Mouse (Mus musculus) fat pad, adult 2 months (tissue): Measurements from ENCODE around the gene Zwilch.
"Not testable (repeated sequence)": the region's sequence is repeated elsewhere in the genome, so short reads cannot be mapped to it uniquely, and the experiment has no call there.

ENCODE experiments used
- DNase-seq: peaks from one replicate; pipeline ENCODE4 v3.0.0-alpha.2; 2011; ENCODE audit warnings: low read depth, low spot score; ENCODE audit errors: extremely low read depth

Gene Zwilch

DNA sequence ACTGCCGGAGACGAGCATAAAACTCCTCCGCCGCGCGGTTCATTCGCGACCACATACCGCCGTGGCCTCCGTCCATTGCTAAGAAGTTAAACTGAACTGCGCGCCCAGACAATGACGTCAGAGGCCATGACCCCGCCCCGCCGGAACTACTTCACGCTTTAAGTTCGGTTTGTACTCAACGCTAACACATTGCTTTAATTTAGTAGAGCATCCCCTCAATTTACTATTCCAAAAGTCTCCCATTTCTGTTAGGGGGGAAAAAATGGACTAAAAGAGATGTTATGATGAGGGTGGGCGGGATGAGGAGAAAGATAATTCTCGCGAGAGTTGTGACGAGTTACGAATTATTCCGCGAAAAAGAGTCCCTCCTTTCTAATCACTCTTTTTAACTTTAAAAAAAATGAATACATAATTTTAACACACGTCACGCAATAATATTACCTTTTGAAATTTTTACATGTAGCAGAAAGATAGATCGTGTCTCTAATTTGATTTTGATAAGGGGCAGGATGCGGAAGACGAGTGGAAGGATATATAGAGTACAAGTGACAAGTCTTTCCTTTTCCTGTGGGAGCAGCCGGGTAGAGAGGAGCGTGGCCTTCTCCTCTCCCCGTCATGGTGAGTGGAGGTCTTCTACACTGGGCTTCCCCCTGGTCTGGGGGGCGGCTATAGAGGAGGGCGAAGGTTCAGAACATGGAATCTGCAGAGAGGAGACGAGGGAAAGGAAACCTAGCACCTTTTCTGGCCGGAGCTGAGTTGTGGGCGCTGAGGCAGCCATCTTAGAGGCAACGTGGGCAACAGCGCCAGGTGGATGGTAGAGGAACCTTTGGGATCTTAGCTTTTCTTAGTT lies at the start of gene Zwilch, which contains the start of gene Rpl4:
Zwilch (minus strand) TSS at position 289 of the 850 bp plus-strand sequence.
Rpl4 (plus strand) TSS at position 560 of the 850 bp plus-strand sequence.
- DNase-seq = no peak

DNA sequence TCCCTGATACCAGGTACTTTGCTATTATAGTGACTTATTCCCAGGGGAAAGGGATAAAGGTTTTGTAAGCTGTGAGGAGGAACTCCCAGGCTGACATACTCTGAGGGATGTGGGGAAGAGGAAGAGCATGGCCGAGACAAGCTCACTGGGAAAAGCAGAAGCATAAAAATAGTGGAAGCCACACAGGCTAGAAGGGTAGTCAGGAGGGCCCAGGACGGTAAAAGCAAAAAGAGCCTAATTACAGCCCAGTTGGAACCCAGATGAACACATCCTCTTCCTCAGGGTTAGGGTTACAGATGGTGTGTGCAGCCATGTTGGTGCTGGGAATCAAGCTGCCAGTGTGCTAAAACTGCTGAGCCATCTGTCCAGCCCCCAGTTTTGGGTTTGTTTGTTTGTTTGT lies 49.2 kb upstream of the Zwilch start:
- DNase-seq = no peak

DNA sequence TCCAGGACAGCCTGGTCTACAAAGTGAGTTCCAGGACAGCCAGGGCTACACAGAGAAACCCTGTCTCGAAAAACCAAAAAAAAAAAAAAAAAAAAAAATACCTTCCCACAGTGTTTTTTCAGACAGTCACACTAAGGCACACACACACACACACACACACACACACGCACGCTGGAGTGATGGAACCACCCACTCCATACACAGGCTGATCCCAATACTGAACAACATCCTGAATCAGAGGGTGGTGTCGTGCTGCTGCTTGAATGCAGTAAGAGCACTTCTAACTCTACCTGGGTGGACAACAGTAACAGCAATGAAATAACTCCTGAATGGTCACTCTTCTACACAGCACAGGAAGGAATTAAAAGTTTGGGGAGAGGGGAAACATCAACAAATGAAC lies 48.6 kb upstream of the Zwilch start:
- no peak for DNase-seq

DNA sequence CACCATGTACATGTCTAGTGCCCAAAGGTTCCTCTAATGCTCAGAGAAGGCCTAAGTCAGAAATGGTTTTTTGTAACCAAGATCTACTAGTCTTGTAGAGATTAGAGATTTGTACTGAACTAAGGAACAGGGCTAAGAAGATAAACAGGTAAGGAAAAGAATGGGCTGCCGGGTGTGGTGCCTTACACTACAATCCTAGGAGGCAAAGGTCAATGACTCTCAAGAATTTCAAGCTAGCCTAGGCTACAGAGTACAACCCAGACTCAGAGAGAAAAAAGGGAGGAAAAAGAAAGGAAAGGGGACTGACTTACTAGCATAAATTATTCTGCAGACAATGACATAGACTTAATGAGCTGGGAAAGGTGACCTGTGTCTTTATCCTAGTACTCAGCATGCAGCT lies 47.7 kb upstream of the Zwilch start:
- DNase-seq = no peak

GRCm38 (mm10) chr9:64219772-64220420 lies 47.0 kb upstream of the Zwilch start:
- DNase-seq = no peak

GRCm38 (mm10) chr9:64219305-64219704 lies 46.4 kb upstream of the Zwilch start:
- no peak for DNase-seq

DNA sequence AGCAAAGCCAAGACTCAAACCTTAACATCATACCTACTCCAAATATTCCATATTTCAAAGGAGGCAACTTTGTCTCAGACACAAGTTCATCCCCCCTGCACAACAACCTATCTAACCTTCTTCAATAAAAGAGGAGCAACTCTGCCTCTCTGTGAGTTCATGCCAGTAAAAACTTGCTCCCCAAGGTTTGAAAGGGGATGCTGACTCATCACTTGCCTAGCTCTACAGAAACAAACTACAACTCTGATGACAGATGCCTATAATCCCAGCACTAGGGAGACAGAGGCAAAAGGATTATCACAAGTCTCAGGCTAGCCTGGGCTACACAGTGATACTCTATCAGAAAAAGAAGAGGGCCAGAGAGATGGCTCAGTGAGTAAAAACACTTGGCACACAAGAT lies 45.0 kb upstream of the Zwilch start:
- no peak for DNase-seq

- no peak for DNase-seq
Observed at GRCm38 (mm10) chr9:64216641-64217040, 43.7 kb upstream of the Zwilch start.

DNA sequence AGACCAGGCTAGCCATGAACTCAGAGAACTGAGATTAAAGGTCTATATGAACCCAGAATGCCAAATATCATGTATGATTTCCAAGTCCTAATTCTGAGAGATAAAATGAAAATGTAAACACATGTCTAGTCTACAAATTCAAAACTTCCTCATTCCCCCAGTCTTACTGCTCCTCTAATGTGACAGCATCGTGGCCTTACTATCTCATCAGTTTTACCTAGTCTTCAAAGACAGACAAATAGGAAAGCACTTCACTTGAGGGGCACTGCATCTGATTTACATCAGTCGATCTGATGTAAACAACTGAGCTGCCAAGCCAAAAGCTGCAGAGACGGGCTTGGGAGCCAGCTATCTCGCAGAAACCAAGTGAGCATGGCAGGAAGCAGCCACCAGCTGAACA lies 43.2 kb upstream of the Zwilch start:
- no peak for DNase-seq

GRCm38 (mm10) chr9:64214452-64214851 lies 41.5 kb upstream of the Zwilch start:
- no peak for DNase-seq

DNA sequence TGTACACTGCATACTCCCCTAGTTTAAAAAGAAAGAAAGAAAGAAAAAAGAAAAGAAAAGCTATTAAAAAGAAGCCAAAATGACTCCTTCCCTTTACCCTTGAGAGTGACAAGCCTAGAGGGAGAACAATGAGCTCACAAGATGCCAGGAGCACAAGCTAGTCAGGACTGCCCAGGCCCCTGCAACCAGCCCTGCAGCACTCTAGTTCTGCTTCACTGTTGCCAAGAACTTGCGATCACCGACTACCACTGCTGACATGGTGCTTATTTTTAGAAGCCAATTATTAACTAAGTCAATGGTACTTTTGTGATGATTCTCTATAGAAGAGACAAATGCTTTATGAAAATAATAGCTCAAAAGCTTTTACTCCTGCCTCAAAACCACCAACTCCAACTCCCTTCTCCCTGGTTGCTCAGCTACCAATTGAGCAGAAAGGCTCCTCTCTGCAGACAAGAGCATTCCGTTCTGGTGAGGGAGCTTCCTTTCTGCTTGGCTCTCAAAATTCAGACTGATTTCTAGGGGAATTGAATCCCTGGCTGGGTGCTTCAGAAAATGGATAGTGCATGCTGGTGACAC lies 34.7 kb upstream of the Zwilch start:
- no peak for DNase-seq

DNA sequence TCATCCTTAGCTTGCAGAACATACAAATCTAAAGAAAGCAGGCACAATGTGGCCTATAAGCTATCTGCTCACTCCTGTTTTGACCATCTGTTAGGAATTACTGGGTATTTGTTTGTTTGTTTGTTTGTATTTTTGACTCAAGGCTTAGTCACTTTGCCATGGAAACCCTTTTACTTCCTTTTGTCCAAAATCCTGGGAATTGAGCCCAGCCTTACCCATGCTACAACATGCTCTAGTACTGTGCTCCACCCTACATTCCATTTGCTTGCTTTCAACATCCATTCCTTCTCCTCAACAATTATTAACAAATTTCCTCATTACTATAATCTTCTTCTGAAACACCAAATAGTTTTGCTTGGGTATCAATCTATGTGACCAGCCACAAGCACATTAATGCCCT lies 30.0 kb upstream of the Zwilch start:
- no peak for DNase-seq

DNA sequence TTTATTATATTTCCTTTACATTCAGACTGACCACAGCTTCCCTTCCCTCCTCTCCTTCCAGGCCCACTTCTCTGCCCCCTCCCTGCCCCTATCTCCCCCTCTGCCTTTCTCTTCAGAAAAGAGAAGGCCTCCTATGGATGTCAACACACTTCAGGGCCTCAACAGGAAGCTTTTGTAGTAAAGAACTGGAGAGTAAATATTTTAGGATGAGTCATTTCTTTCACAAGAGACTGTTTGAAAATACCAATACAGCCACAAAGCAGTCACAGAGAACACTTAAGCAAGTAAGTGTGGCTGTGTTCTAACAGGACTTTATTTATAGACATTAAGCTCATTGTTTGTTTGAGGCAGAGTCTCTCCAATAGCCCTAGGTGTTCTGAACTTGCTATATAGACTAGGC lies 29.4 kb upstream of the Zwilch start:
- no peak for DNase-seq

GRCm38 (mm10) chr9:64199897-64200296 lies 27.0 kb upstream of the Zwilch start:
- DNase-seq = no peak

DNA sequence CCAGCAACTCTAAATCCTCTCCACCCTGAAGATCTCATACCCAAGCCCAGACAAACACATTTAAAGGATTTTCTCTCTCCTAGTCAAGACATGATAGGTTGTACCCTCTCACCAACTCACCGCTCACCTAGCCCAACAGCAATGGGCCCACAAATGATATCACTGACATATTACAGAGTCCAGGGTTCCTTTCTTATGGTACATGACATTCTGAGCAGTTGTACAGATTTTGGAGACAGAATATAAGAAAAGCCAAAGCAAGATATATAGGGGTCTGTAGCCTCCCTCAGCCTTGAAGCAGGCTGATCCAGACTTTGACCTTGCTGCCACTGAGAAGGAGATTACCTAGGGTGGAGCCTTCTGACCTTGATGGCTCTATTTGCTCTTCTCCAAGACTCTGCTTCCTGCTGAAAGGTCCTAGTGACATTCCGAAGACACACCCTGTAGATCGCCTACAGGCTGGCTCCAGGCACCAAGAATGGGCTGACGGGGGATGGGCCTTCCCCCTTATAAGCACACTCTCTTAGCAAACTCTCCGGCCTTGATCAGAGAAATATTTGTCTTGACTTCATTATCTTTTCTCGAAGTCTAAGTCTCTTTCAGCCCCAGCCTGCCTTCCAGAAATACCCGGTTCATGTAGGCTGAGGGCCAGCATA lies 26.0 kb upstream of the Zwilch start:
- not testable (repeated sequence) for DNase-seq

DNA sequence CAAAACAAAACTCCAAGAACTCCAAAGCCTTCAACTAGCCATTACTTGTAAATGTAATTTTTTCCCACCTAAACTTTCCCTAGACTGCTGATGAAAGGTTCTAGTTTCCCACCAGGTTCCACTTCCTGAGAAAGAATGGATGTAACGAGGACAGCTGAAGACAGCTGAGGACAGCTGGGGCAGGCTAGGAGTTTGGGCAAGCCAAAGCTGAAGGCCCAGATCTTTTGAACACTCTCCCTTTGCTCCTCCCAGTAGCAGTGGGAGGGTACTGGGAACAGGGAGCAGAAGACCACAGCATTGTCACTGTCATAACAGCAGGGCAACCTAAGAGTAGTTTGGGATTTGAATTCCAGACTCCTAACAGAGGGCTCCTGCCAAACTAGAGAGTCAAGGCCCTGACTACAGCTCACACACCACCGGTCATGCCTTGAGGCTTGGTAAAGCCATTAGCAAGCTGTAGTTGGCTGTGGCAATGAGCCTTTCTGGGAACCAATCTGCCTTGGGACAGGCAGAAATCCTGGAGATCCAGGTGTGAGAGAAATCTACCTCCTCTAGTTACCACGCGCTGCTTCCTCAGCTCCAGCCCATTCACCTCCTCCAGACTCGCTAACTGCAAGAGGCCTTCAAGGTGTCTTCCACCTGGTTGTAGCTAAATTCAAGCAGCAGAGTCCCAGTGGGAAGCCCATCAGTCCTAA lies 25.3 kb upstream of the Zwilch start:
- DNase-seq = no peak

- DNase-seq = no peak
Observed at GRCm38 (mm10) chr9:64197524-64197923, 24.6 kb upstream of the Zwilch start.

DNA sequence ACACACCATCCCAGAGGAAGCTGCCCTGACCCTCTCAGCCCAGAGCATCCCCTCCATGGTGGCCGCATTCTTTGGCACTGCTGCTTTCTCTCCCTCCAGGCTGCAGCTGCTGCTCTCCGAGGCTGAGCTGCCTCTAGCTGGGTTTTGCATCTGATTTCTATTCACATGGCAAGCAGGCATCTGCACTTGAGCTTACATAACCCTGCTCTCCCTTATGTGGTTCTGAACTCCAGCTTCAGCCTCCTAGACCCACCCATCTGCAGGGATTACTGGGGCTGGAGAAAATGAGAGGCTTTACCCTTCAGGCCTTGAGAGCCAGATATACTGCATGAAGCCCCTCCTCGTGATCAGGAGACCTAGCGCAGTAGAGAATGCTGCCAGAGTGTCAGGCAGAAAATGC lies 22.6 kb upstream of the Zwilch start:
- DNase-seq = no peak

DNA sequence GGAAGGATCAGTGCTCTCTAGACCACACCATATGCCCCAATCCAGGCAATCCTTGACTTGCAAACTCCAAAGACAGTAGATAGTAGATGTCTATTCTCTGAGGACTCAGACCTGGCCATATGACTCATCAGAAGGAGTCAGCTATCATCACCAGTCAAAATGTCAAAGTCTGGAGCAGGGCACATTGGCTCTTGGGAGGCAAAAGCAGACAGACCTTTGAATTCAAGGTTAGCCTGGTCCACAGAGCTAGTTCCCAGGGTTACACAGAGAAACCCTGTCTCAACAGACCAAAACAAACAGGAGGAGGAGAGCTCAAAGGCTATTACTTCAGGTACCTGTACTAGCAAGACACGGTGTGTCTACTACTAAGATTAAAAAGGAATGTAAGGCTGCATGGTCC lies 21.0 kb upstream of the Zwilch start:
- no peak for DNase-seq

GRCm38 (mm10) chr9:64184166-64184840 lies 11.4 kb upstream of the Zwilch start:
- no peak for DNase-seq
